Mouse (Mus musculus): ENCODE data around the gene Gm6408.

DNA sequence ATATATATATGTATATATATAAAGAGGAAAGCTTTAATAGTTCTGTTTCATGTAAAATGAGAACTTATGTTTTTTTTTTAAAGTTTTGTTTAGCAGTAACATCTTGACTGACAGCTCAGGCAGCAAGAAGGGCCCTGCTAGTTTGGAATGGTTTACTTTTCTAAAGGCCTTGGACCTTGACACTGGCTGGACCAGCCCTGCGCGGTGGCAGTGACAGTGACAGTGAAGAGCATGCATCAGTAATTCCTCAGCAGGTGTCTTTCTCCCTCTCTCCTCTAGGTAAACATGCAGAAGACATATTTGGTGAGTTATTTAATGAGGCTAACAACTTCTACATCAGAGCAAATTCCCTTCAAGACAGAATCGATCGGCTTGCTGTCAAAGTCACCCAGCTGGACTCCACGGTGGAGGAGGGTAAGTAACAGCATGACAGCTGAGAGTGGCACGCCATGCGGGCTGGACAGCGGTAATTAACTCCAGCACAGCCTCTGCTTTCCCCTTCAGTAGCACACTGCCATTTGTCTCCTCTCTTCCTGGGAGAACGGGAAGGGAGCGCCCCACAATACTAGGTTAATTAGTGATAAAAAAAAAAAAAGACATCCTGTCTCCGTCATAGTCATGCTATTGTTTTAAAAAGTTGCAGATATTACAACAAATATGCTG is 30.0 kb upstream of the Gm6408 start:
- TF ChIP-seq CTCF (IDR thresholded peaks at IDR 0.05; ENCODE audit: low read depth, low read length) (no peak), POLR2A (IDR thresholded peaks at IDR 0.05; ENCODE audit: extremely low read depth, insufficient read depth, low read length) (no peak)

Measured in liver, adult 2 months (tissue).